Mouse (Mus musculus): ENCODE data around the gene Polr2b.

Gene Polr2b

GRCm38 (mm10) chr5:77361006-77361405 is 51.1 kb downstream of the Polr2b start:
- in situ Hi-C loops (cut with MboI; ENCODE audit: low sequenced_read_pairs): no loop called here

DNA sequence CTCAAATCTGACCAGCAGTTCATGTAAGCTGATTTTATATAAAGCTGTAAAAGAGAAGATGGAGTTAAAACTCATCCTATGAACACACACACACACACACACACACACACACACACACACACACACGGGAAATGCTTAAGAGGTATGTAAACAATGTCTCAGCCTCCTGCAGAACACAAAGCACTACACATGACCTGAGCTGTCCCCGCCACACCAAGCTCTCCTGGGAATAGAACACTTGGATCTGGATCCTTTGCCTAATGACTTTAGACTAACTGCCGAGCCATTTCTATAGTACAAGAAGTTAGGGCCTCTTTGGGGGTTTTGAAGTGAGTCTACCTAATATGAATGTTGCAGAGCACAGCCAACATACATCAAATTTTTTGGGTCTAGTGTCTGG is 52.2 kb downstream of the Polr2b start:
- in situ Hi-C loops (cut with MboI; ENCODE audit: low sequenced_read_pairs): no loop called here

DNA sequence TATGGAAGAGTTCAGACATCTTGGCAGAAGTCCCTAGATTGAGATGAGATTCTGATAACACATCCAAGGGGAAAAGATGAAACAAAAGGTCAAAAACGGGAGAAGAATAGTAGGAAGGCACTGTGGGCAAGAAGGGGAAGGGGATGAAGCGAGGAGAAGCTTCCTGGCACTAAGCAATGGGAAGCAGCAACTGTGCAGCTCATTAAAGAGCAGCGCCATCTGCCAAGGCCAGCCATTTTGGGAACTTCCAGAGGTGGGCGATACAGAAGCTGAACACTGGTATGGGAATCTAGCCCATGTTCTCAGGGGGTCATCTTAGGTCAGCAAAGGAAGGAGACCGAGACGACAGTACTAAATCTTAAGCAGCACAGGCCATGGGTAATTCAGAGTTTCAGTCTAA is 53.7 kb downstream of the Polr2b start:
- in situ Hi-C loops (cut with MboI; ENCODE audit: low sequenced_read_pairs): no loop called here

GRCm38 (mm10) chr5:77364443-77365038 is 54.6 kb downstream of the Polr2b start:
- in situ Hi-C loops (cut with MboI; ENCODE audit: low sequenced_read_pairs): no loop called here

- in situ Hi-C loops (cut with MboI; ENCODE audit: low sequenced_read_pairs): no loop called here
Observed at GRCm38 (mm10) chr5:77366313-77366712, 56.4 kb downstream of the Polr2b start.

GRCm38 (mm10) chr5:77367145-77367544 is 57.2 kb downstream of the Polr2b start:
- in situ Hi-C loops (cut with MboI; ENCODE audit: low sequenced_read_pairs): no loop called here

- in situ Hi-C loops (cut with MboI; ENCODE audit: low sequenced_read_pairs): no loop called here
Observed at GRCm38 (mm10) chr5:77367682-77368081, 57.7 kb downstream of the Polr2b start.

DNA sequence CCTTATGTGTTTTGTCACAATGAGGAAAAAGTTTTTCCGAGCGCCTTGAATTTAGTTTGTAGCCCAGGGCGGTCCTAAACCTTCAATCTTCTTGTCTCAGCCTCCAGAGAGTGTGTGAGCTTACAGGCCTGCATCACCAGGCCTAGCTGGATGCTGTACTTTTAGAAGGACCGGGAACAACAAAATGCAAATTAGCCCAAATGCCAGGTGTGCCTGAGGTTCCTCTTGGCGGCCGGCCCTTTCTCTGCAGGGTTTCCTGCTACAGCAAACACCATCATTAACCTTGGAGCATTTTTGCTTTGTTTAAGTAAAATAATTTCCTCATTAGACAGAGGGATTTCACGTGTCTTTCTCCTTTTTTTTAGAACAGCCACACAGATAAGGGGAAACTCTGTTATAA is 58.2 kb downstream of the Polr2b start:
- in situ Hi-C loops (cut with MboI; ENCODE audit: low sequenced_read_pairs): no loop called here

GRCm38 (mm10) chr5:77369394-77369793 is 59.4 kb downstream of the Polr2b start:
- in situ Hi-C loops (cut with MboI; ENCODE audit: low sequenced_read_pairs): no loop called here

GRCm38 (mm10) chr5:77370378-77370892 is 60.5 kb downstream of the Polr2b start:
- in situ Hi-C loops (cut with MboI; ENCODE audit: low sequenced_read_pairs): no loop called here

DNA sequence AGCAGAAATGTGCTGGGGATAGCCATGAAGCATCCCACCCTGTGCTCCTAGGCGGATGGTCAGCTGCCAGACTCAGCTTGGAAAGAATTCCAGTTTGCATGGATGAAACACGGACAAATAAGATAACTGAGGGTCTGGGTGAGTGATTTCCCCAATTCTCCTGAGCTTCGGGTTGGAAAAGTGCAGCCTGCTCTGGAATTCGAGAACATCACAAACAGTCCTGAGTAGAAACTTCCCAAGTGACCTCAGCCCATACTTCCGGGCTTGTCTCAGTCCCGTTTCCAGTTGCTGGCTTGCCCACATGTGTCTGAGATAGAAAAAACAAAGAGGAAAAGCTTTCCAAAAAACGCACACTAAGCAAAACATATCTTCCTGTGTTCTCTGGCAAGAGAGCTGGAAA is 62.3 kb downstream of the Polr2b start:
- in situ Hi-C loops (cut with MboI; ENCODE audit: low sequenced_read_pairs): no loop called here

DNA sequence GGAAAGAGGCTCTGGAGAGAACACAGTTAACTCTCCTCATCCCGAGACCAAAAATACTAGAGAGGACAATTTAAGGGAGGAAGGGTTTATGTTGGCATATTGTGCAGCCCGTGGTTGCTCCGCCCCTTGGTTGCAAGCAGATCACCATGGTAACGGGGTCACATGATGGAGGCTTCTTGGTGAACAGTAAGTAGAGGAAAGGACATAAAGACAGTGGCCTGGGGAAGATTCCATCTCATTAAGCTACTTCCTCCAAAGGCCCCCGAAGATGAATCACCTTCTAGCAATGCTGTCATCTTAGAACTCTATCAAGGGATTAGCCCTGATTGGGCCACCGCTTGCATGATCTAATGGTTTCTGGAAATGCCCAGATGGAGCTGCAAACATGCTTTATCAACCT is 62.8 kb downstream of the Polr2b start:
- in situ Hi-C loops (cut with MboI; ENCODE audit: low sequenced_read_pairs): no loop called here

- in situ Hi-C loops (cut with MboI; ENCODE audit: low sequenced_read_pairs): no loop called here
Observed at GRCm38 (mm10) chr5:77374945-77375344, 65.0 kb downstream of the Polr2b start.

- in situ Hi-C loops (cut with MboI; ENCODE audit: low sequenced_read_pairs): no loop called here
Observed at GRCm38 (mm10) chr5:77375546-77375945, 65.6 kb downstream of the Polr2b start.

- in situ Hi-C loops (cut with MboI; ENCODE audit: low sequenced_read_pairs): no loop called here
Observed at GRCm38 (mm10) chr5:77378027-77378426, 68.1 kb downstream of the Polr2b start.

GRCm38 (mm10) chr5:77379434-77380135 is 69.6 kb downstream of the Polr2b start:
- in situ Hi-C loops (cut with MboI; ENCODE audit: low sequenced_read_pairs): no loop called here

DNA sequence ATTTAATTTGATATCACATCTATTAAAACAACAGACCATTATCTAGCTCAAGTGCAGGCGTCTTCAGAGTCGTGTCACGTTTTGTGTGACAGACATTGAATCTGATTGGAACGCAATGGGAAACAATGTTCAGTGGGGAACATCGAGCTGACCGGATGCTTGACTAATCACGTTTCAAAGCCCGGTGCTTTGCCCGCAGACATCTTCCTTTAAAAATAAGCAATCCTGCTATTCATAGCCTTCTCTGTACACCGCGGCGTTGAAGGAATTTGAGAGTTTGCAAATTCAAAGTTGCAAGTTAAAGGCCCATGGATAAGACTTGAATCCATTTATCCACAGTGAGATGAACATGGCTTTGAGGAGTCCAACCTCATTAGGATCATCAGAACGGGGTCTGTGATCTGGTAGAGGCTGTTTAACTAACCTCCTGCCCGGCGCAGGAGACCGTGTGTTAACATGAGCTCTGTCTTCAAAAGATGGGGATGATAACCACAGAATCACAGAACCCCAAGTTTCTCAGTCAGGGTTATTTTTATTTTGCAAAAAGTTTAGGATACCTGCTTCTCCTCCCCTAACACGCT is 70.5 kb downstream of the Polr2b start:
- in situ Hi-C loops (cut with MboI; ENCODE audit: low sequenced_read_pairs): no loop called here

- in situ Hi-C loops (cut with MboI; ENCODE audit: low sequenced_read_pairs): no loop called here
Observed at GRCm38 (mm10) chr5:77381283-77381682, 71.3 kb downstream of the Polr2b start.

DNA sequence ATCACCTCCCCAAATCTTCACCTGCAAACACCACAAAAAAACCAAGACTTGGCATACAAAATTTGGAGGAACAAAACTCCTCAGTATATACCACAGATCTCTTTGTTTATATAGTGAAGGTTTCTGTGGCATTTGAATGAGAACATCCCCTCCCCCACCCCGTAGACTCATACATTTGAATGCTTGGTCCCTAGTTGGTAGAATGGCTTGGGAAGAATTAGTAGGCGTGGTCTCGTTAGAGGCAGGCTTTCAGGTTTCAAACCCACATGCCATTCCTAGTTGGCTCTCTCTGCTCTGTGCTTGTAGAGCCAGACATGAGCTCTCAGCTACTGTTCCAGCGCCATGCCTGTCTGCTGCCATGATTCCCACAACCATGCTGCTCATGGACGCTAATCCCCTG is 71.7 kb downstream of the Polr2b start:
- in situ Hi-C loops (cut with MboI; ENCODE audit: low sequenced_read_pairs): no loop called here

GRCm38 (mm10) chr5:77383799-77384554 is 74.0 kb downstream of the Polr2b start:
- in situ Hi-C loops (cut with MboI; ENCODE audit: low sequenced_read_pairs): no loop called here

DNA sequence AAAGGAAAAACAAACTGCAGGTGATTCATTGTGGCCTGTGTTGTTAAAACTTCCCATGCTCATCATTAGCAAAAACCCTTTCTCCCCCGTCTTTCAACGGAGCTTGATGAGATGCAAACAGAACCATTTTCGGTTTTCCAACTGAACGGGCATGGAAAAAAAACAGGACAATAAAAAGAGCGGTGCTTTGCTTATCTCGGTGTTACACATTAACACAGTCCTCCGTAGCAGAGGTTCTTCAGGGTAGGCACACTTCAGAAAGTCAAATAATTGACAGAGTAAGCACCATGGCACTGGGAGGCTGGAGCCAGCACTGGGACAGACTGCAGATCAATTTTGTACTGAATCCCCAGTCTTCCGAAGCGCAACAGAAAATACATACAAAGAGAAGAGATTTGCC is 74.8 kb downstream of the Polr2b start:
- in situ Hi-C loops (cut with MboI; ENCODE audit: low sequenced_read_pairs): no loop called here
